Mouse (Mus musculus): Measurements from ENCODE around the gene Slc22a12.

- TF ChIP-seq POLR2A (IDR thresholded peaks at IDR 0.05; ENCODE audit: low read depth, low read length) (no peak), CTCF (IDR thresholded peaks at IDR 0.05; ENCODE audit: borderline replicate concordance, insufficient read depth, low read length) (no peak)
These were observed 1.9 kb upstream of the Slc22a12 start for GRCm38 (mm10) chr19:6544712-6545111.

Data from embryonic fibroblast, embryonic 13.5 days (primary cell).